Mouse (Mus musculus) bone marrow macrophage, adult 2 months (primary cell): ENCODE data around the gene Parva.

Experiments used
- CTCF ChIP-seq: IDR thresholded peaks from 2 replicates; pipeline ENCODE4 v1.5.1; 2012; ENCODE audit warnings: low read depth, mild to moderate bottlenecking, low read length, moderate library complexity
- POLR2A ChIP-seq: IDR thresholded peaks from 2 replicates; pipeline ENCODE4 v1.6.1; 2012; ENCODE audit warnings: mild to moderate bottlenecking, low read depth, low read length, borderline replicate concordance

DNA sequence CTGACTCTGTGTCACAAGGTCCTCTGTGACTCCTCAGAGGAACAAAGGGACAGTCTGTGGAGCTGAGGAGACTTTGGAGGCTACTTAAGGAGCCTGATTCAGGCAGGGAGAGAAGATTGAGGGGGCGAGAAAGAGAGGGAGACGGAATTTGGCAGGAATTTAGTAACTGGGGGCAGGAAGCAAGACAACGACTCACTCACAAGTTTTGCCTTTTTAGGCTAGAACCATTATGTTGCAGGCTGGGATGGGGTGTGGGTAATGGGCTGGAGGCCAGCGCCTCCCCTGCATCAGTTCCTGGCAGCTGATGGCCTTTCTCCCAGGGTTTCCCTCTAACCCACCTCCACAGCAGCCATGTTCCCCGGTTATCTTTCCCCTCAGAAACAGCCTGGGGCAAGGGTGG lies 48.8 kb upstream of the Parva start:
- no peak for TF ChIP-seq CTCF
- no peak for TF ChIP-seq POLR2A
